Comparison of ENCODE assay signal across 9 mouse cellular contexts in the genomic region with DNA sequence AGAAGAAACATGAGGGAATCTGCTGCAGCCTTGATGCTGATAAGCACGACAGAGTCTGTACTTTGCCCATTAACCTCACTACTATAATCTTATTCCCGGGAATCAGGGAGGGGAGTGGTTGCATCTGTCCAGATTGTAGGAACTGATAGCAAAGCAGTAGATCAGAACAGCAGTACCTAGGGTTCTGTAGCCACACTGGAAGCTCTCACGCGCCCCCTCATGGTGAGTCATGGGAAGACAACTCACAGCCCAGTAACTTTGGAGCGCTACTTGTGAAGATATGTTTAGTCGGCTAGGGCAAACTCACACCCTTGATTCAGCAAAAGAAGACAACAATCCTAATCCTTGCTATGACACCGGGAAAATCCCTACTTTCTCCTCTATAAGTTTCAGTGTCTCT. TPM values are rescaled to one million over a fixed set of nuclear protein-coding genes. Genes with fewer than 3 reads are reported as not detected.
A peak's percentile ranks its signal among the peaks of the same experiment; 100 is the strongest.
DNase-seq lines count a peak whose midpoint lies in the region; ATAC-seq and TF ChIP-seq lines count a peak whose summit lies in the region.
"Had no signal": no experiment of that assay in that cellular context is flagged by ENCODE, and none has a peak within 500 bp of the region (broad histone marks: within the 10 kb centered on the region; RNA-seq: fewer than 3 reads in every experiment).

No protein-coding gene starts in this region.

- H3K4me1 ChIP-seq in liver, adult 2 months (ENCODE audit: control insufficient read depth, insufficient read depth, low read length), result no peaks in the 10 kb centered on the region
- no peaks in the 10 kb centered on the region for H3K4me1 ChIP-seq in liver, embryonic 11.5 days (replicated peaks; ENCODE audit: control insufficient read depth, insufficient read depth, low read length)
- H3K4me1 ChIP-seq in intestine, embryonic 14.5 days (replicated peaks; ENCODE audit: control insufficient read depth, insufficient read depth, low read length), result no peaks in the 10 kb centered on the region
- H3K4me1 ChIP-seq in hindbrain, embryonic 16.5 days (ENCODE audit: control insufficient read depth, insufficient read depth, low read depth, low read length), result no peaks in the 10 kb centered on the region
- H3K4me1 ChIP-seq: midbrain, embryonic 12.5 days had no signal

- DNase-seq in liver, adult 2 months (ENCODE audit: extremely low read depth, low read depth, low spot score), result peak; percentile 46
- DNase-seq in liver, embryonic 11.5 days (ENCODE audit: low spot score), result no peak
- DNase-seq in adrenal gland, postnatal 10 days, result peak; percentile 84
- peak; percentile 14 for DNase-seq in embryo, embryonic 9.5 days (ENCODE audit: extremely low spot score)
- DNase-seq in intestine, embryonic 14.5 days (ENCODE audit: low spot score), result peak; percentile 70
- DNase-seq in left cerebral cortex, postnatal 10 days (ENCODE audit: extremely low spot score in 1 of 2, low spot score in 2 of 2), result peak; percentile 36 to 44
- peak; percentile 54 for DNase-seq in retina, embryonic 14.5 days (ENCODE audit: low spot score)

- H3K27ac ChIP-seq in liver, adult 2 months (replicated peaks; ENCODE audit: insufficient read depth, low read depth, low read length), result no peak overlapping the region
- no peak overlapping the region for H3K27ac ChIP-seq in liver, embryonic 11.5 days (ENCODE audit: low read depth, low read length)
- no peak overlapping the region for H3K27ac ChIP-seq in intestine, embryonic 14.5 days (ENCODE audit: low read depth)
- no peak overlapping the region for H3K27ac ChIP-seq in hindbrain, embryonic 16.5 days (ENCODE audit: low read depth, low read length)
- H3K27ac ChIP-seq: midbrain, embryonic 12.5 days had no signal

- peak; percentile 68 for TF ChIP-seq CTCF in liver, adult 2 months (IDR thresholded peaks at IDR 0.05; ENCODE audit: low read depth, low read length)

- no peaks in the 10 kb centered on the region for H3K36me3 ChIP-seq in liver, adult 2 months (ENCODE audit: control insufficient read depth, insufficient read depth, low read length)
- H3K36me3 ChIP-seq in liver, embryonic 11.5 days (ENCODE audit: control insufficient read depth, insufficient read depth, low read length), result no peaks in the 10 kb centered on the region
- H3K36me3 ChIP-seq in intestine, embryonic 14.5 days (ENCODE audit: control insufficient read depth, insufficient read depth, low read length), result no peaks in the 10 kb centered on the region
- H3K36me3 ChIP-seq in hindbrain, embryonic 16.5 days (ENCODE audit: control insufficient read depth, insufficient read depth, low read length), result no peaks in the 10 kb centered on the region
- H3K36me3 ChIP-seq: midbrain, embryonic 12.5 days had no signal

- no peak overlapping the region for H3K9ac ChIP-seq in liver, adult 2 months (ENCODE audit: low read depth, low read length)
- H3K9ac ChIP-seq in liver, embryonic 11.5 days (ENCODE audit: low read depth, low read length), result no peak overlapping the region
- H3K9ac ChIP-seq in intestine, embryonic 14.5 days (ENCODE audit: low read length), result no peak overlapping the region
- no peak overlapping the region for H3K9ac ChIP-seq in hindbrain, embryonic 16.5 days (ENCODE audit: low read depth, low read length)
- H3K9ac ChIP-seq: midbrain, embryonic 12.5 days had no signal

- no peak overlapping the region for H3K4me3 ChIP-seq in liver, adult 2 months (ENCODE audit: insufficient read depth, low read depth, low read length)
- H3K4me3 ChIP-seq in liver, embryonic 11.5 days (ENCODE audit: low read depth, low read length), result no peak overlapping the region
- H3K4me3 ChIP-seq in intestine, embryonic 14.5 days (ENCODE audit: low read depth, low read length), result no peak overlapping the region
- H3K4me3 ChIP-seq in hindbrain, embryonic 16.5 days (ENCODE audit: low read length), result no peak overlapping the region
- H3K4me3 ChIP-seq: midbrain, embryonic 12.5 days had no signal

- H3K4me2 ChIP-seq in liver, embryonic 11.5 days, result no peak overlapping the region
- H3K4me2 ChIP-seq in intestine, embryonic 14.5 days (ENCODE audit: low read length), result no peak overlapping the region
- H3K4me2 ChIP-seq in hindbrain, embryonic 16.5 days (ENCODE audit: low read length), result no peak overlapping the region
- H3K4me2 ChIP-seq: midbrain, embryonic 12.5 days had no signal

- H3K9me3 ChIP-seq in liver, embryonic 11.5 days (ENCODE audit: control insufficient read depth, low read length), result no peaks in the 10 kb centered on the region
- H3K9me3 ChIP-seq in intestine, embryonic 14.5 days (ENCODE audit: control insufficient read depth, low read length), result no peaks in the 10 kb centered on the region
- no peaks in the 10 kb centered on the region for H3K9me3 ChIP-seq in hindbrain, embryonic 16.5 days (ENCODE audit: control insufficient read depth, low read length)
- H3K9me3 ChIP-seq: midbrain, embryonic 12.5 days had no signal

- H3K27me3 ChIP-seq in liver, adult 2 months (ENCODE audit: control insufficient read depth, insufficient read depth, low read length), result no peaks in the 10 kb centered on the region
- H3K27me3 ChIP-seq in liver, embryonic 11.5 days (replicated peaks; ENCODE audit: control insufficient read depth, insufficient read depth, low read length), result no peaks in the 10 kb centered on the region
- H3K27me3 ChIP-seq in intestine, embryonic 14.5 days (replicated peaks; ENCODE audit: control insufficient read depth, insufficient read depth, low read length), result no peaks in the 10 kb centered on the region
- H3K27me3 ChIP-seq in hindbrain, embryonic 16.5 days (replicated peaks; ENCODE audit: control insufficient read depth, insufficient read depth, low read length), result no peaks in the 10 kb centered on the region
- H3K27me3 ChIP-seq: midbrain, embryonic 12.5 days had no signal

- intact Hi-C loops in left cerebral cortex, postnatal 10 days (cut with DNase I), result no loop called here

- H3K79me2 ChIP-seq in liver, adult 2 months (ENCODE audit: control insufficient read depth, insufficient read depth, low read length), result no peaks in the 10 kb centered on the region

- no peak for ATAC-seq in liver, embryonic 11.5 days (replicated peaks; ENCODE audit: low FRiP score)
- ATAC-seq in intestine, embryonic 14.5 days (replicated peaks; ENCODE audit: low FRiP score, low TSS enrichment, low read depth), result no peak
- no peak for ATAC-seq in hindbrain, embryonic 16.5 days

- no peak for TF ChIP-seq POLR2A in liver, adult 2 months (IDR thresholded peaks at IDR 0.05; ENCODE audit: extremely low read depth, insufficient read depth, low read length)

- WGBS in liver, adult 2 months, result 34% methylated on average over 7 of the region's 7 CpGs
- WGBS in liver, embryonic 11.5 days, result 42% methylated on average over 7 of the region's 7 CpGs
- 43% methylated on average over 7 of the region's 7 CpGs for WGBS in intestine, embryonic 14.5 days
- 52% methylated on average over 7 of the region's 7 CpGs for WGBS in hindbrain, embryonic 16.5 days

RNA-seq across cellular contexts. Expression of a gene that starts 58.8 kb away (rescaled TPM):
- not detected in 2 replicates for total RNA-seq in liver, adult 2 months (2014; rRNA removed)
- polyA plus RNA-seq in liver, adult 2 months (2012; rRNA removed), result not detected in 2 replicates
- polyA plus RNA-seq in liver, embryonic 11.5 days (2014; fragmentation: Nextera tagmentation; extraction: Ambion mirVana), result 0.16 TPM in 1 of 2 replicates, not detected in the other
- under 1 TPM; 0.09 to 0.33 TPM for total RNA-seq in adrenal gland, postnatal 10 days (2021)
- 0.11 TPM in 1 of 2 replicates, not detected in the other for polyA plus RNA-seq in intestine, embryonic 14.5 days (2014; fragmentation: Nextera tagmentation; extraction: Ambion mirVana)
- total RNA-seq in left cerebral cortex, postnatal 10 days (2021), result under 1 TPM; 0.54 to 0.73 TPM
- 2.3 and 2.8 TPM in 2 replicates for polyA plus RNA-seq in hindbrain, embryonic 16.5 days (2015; fragmentation: Nextera tagmentation; extraction: Ambion mirVana)
